Mouse (Mus musculus) lung, adult 10 weeks (tissue): Measurements from ENCODE around the gene Rpl5. TPM values are rescaled to one million over a fixed set of nuclear protein-coding genes. Genes with fewer than 3 reads are reported as not detected.

Experiments used
- polyA plus RNA-seq: library from polyadenylated mRNA; stranded (reverse); fragments of 350-450 nt; fragmentation: Illumina TruSeq; extraction: RNeasy Lipid Tissue Mini Kit (QIAGEN cat#74804); gene quantifications from one replicate; pipeline ENCODE4 v1.2.3, GENCODE M21; 2014; ENCODE audit warnings: low read depth, low replicate concordance; ENCODE audit not compliant: insufficient read depth

The Rpl5 gene
- polyA plus RNA-seq = 710 TPM

DNA sequence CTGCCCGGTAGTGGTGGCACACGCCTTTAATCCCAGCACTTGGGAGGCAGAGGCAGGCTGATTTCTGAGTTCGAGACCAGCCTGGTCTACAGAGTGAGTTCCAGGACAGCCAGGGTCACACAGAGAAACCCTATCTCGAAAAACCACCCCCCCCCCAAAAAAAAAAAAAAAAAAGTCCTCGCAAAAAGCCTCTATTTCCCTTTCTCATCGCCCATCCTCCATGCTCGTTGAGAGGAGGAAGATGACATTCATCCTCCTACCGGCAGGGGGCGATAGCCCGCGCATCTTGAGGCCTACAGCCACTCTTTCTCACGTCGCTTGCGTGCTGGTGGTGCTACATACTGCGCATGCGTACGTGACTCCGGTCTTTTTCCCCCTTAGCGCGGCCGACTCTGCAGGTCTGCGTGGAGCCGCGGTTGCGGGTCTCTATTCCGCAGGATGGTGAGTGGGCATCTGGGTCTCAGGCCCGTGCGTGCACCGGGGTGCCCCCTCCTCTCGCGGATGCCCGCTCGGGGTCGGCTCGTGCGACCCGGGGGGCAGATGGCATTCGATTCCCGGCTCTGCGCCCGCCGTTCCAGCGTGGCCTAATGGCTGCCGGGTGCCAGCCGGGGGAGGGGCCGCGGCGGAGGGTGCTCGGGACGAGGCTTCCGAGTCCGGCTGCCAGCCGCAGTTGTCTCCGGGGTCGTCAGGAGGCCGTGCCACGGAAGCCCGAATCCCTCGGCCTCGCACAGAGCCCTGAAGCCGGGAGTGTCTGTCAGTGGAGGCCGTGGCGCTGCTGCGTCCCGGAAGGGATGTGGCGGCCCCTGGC lies at the start of gene Rpl5:
Gene Rpl5 (plus strand): TSS at position 297 of the 808 bp plus-strand sequence.

DNA sequence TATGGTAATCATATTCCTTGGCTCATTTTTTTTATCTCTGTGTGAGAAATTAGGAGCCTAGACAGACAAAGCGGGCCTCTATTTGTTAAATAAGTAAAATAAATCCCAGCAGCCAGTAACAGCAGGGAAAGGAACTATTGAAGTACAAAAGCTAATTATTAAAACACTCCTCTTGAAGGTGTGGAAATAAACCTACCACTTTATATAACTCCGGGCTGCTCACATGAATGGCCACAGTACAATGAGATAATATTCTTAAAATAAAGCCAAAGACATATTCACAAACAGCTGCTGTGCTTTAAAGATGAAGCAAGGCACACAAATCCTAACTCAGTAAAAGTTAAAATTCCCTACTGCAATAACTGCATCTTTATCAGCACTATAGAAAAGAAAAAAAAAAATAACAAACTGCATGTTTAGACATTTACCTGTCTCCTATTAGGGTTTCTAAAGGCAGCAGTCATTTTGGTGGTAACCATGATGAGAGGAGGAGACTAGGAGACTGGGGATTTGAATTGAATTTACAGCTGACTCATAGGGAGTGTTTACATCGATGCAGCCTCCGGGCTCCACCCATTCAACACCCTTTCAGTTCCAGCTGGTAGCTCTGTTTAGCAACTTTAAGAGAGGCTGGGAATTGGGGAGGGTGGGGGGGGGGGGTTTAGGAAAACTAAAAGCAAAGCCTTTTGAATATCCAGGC lies 25.6 kb upstream of the Rpl5 start, which contains the start of gene Evi5:
Gene Evi5 (minus strand): TSS at position 547 of the 700 bp plus-strand sequence.

Other genes starting within 250 kb of the Rpl5 start
- gene Gfi1, start 174.5 kb upstream of the Rpl5 start, polyA plus RNA-seq = 0.37 TPM
- gene Ube2d2b, start 70.4 kb upstream of the Rpl5 start, polyA plus RNA-seq = not detected
- 11.6 TPM for gene Evi5, start 25.4 kb upstream of the Rpl5 start, polyA plus RNA-seq
- 20.5 TPM for gene Fam69a, start 86.6 kb downstream of the Rpl5 start, polyA plus RNA-seq
- gene Mtf2, start 165.2 kb downstream of the Rpl5 start, polyA plus RNA-seq = 7.0 TPM
- gene Tmed5, start 232.1 kb downstream of the Rpl5 start, polyA plus RNA-seq = 25.3 TPM
- 0.11 TPM for gene Ccdc18, start 232.4 kb downstream of the Rpl5 start, polyA plus RNA-seq